Mouse (Mus musculus): ENCODE results near the gene Evpl. TPM values are rescaled to one million over a fixed set of nuclear protein-coding genes. Genes with fewer than 3 reads are reported as not detected.

Evpl gene
- polyA plus RNA-seq, 1 experiment = 3.2 TPM

DNA sequence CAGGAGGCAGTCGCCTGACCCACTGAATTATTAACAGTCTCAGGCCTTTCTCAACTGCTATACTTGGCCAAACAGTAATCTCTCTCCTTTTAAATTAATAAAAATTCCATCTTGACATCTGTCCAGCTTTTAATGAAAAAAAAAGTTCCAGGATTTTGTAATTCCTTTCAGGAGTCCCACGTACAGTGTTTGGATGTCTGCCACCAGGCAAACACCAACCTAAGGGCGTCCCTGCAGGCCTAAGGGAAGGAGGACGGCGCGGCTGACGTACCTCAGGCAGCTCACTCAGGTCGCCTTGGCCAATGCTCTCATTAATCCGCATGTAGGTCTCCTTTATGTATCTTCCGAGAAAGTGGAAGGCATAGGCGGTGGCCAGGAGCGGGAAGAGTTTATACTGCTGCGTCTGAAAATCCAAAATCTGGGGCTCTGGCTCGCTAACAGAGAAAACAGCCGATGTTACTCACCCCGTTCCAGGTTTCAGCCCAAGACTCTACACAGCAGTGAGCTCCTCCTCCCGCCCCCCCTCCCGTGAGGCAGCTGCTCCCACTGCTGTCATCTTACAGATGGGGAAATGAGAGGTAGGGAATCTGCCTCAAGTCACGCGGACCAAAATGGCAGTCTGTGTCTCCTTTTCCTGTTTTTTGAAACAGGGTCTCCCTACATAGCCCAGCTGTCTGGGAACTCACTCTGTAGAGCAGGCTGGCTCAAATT, 59.3 kb downstream of the Evpl start:
- Histone ChIP-seq H3K4me1 (replicated peaks; ENCODE audit: control insufficient read depth, insufficient read depth, low read length) (no peaks in the 10 kb centered on the region), H3K36me3 (ENCODE audit: control insufficient read depth, insufficient read depth, low read length) (peaks cover 40% of the 10 kb centered on the region), H3K4me3 (ENCODE audit: control insufficient read depth, insufficient read depth, low read length) (no peak overlapping the region), H3K27ac (ENCODE audit: control insufficient read depth, insufficient read depth, low read length) (no peak overlapping the region), H3K27me3 (ENCODE audit: control insufficient read depth, insufficient read depth, low read length) (no peaks in the 10 kb centered on the region)
- DNase-seq = no peak
- 96% methylated on average over 20 of the region's 20 CpGs for WGBS
- no peak for TF ChIP-seq CTCF (IDR thresholded peaks at IDR 0.05; ENCODE audit: borderline replicate concordance, control insufficient read depth, extremely low read depth, insufficient read depth, low read length, poor library complexity)
- TF ChIP-seq POLR2A (IDR thresholded peaks at IDR 0.05; ENCODE audit: control insufficient read depth, extremely low read depth, insufficient read depth, low read length, poor library complexity) = no peak

GRCm38 (mm10) chr11:116176010-116176409, 61.9 kb downstream of the Evpl start:
- no peaks in the 10 kb centered on the region for H3K4me1 ChIP-seq (replicated peaks; ENCODE audit: control insufficient read depth, insufficient read depth, low read length)
- peaks cover 51% of the 10 kb centered on the region for H3K36me3 ChIP-seq (ENCODE audit: control insufficient read depth, insufficient read depth, low read length)
- H3K27ac ChIP-seq (ENCODE audit: control insufficient read depth, insufficient read depth, low read length) = no peak overlapping the region
- no peak for DNase-seq
- 96% methylated on average over 7 of the region's 7 CpGs for WGBS
- H3K27me3 ChIP-seq (ENCODE audit: control insufficient read depth, insufficient read depth, low read length) = no peaks in the 10 kb centered on the region
- TF ChIP-seq CTCF (IDR thresholded peaks at IDR 0.05; ENCODE audit: borderline replicate concordance, control insufficient read depth, extremely low read depth, insufficient read depth, low read length, poor library complexity) (no peak), POLR2A (IDR thresholded peaks at IDR 0.05; ENCODE audit: control insufficient read depth, extremely low read depth, insufficient read depth, low read length, poor library complexity) (no peak)
- H3K4me3 ChIP-seq (ENCODE audit: control insufficient read depth, insufficient read depth, low read length) = no peak overlapping the region

- H3K4me3 ChIP-seq (ENCODE audit: control insufficient read depth, insufficient read depth, low read length) = no peak overlapping the region
- DNase-seq = no peak
- H3K4me1 ChIP-seq (replicated peaks; ENCODE audit: control insufficient read depth, insufficient read depth, low read length) = no peaks in the 10 kb centered on the region
- WGBS = 98% methylated on average over 22 of the region's 22 CpGs
- no peaks in the 10 kb centered on the region for H3K27me3 ChIP-seq (ENCODE audit: control insufficient read depth, insufficient read depth, low read length)
- H3K27ac ChIP-seq (ENCODE audit: control insufficient read depth, insufficient read depth, low read length) = no peak overlapping the region
- TF ChIP-seq CTCF (IDR thresholded peaks at IDR 0.05; ENCODE audit: borderline replicate concordance, control insufficient read depth, extremely low read depth, insufficient read depth, low read length, poor library complexity) (no peak), POLR2A (IDR thresholded peaks at IDR 0.05; ENCODE audit: control insufficient read depth, extremely low read depth, insufficient read depth, low read length, poor library complexity) (no peak)
- peaks cover 44% of the 10 kb centered on the region for H3K36me3 ChIP-seq (ENCODE audit: control insufficient read depth, insufficient read depth, low read length)
Measured at GRCm38 (mm10) chr11:116174775-116175448, 63.0 kb downstream of the Evpl start.

DNA sequence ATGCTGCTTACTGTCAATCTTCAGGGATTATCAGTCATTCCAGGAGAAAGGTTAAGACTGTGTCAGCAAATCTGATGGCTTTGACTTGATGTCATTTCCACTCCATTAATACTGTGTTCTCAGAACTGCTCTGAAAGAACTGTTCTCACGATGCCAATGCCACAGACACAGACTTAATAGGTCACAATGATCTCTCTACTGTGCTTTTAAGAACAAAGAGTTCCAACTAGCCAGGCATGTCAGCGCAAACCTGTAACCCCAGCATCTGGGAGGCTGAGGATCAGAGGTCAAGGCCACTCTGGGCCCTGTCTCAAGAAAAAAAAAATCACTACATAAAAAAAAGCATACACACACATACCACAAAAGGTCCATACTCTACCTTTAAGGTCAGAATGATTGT, 65.9 kb downstream of the Evpl start:
- DNase-seq = no peak

More for the DNA sequence above, 65.9 kb downstream of the Evpl start:
- Histone ChIP-seq H3K36me3 (ENCODE audit: control insufficient read depth, insufficient read depth, low read length) (peaks cover 29% of the 10 kb centered on the region), H3K27ac (ENCODE audit: control insufficient read depth, insufficient read depth, low read length) (no peak overlapping the region), H3K4me3 (ENCODE audit: control insufficient read depth, insufficient read depth, low read length) (no peak overlapping the region), H3K4me1 (replicated peaks; ENCODE audit: control insufficient read depth, insufficient read depth, low read length) (peaks cover 3% of the 10 kb centered on the region), H3K27me3 (ENCODE audit: control insufficient read depth, insufficient read depth, low read length) (no peaks in the 10 kb centered on the region)
- WGBS = 93% methylated on average over 2 of the region's 2 CpGs
- TF ChIP-seq POLR2A (IDR thresholded peaks at IDR 0.05; ENCODE audit: control insufficient read depth, extremely low read depth, insufficient read depth, low read length, poor library complexity) (no peak), CTCF (IDR thresholded peaks at IDR 0.05; ENCODE audit: borderline replicate concordance, control insufficient read depth, extremely low read depth, insufficient read depth, low read length, poor library complexity) (no peak)

Other genes with a start within 250 kb of the Evpl start
- 110 and 133 TPM in 2 replicates for gene Galk1, start 225.4 kb downstream of the Evpl start, polyA plus RNA-seq (2012; rRNA removed)
- gene H3f3b, start 210.1 kb downstream of the Evpl start, polyA plus RNA-seq (2012; rRNA removed) = 484 and 567 TPM in 2 replicates
- 121 and 123 TPM in 2 replicates for gene Unk, start 207.8 kb downstream of the Evpl start, polyA plus RNA-seq (2012; rRNA removed)
- gene Unc13d, start 160.1 kb downstream of the Evpl start, polyA plus RNA-seq (2012; rRNA removed) = 95.3 and 98.6 TPM in 2 replicates
- 288 and 314 TPM in 2 replicates for gene Wbp2, start 151.1 kb downstream of the Evpl start, polyA plus RNA-seq (2012; rRNA removed)
- 27.6 and 30.0 TPM in 2 replicates for gene Trim47, start 110.9 kb downstream of the Evpl start, polyA plus RNA-seq (2012; rRNA removed)
- 24.5 and 26.7 TPM in 2 replicates for gene Trim65, start 106.9 kb downstream of the Evpl start, polyA plus RNA-seq (2012; rRNA removed)
- 49.0 and 54.7 TPM in 2 replicates for gene Mrpl38, start 99.2 kb downstream of the Evpl start, polyA plus RNA-seq (2012; rRNA removed)
- gene Fbf1, start 69.9 kb downstream of the Evpl start, polyA plus RNA-seq (2012; rRNA removed) = 30.0 and 30.3 TPM in 2 replicates
- gene Ten1, start 39.2 kb downstream of the Evpl start, polyA plus RNA-seq (2012; rRNA removed) = 56.5 and 57.0 TPM in 2 replicates
- 39.2 and 44.2 TPM in 2 replicates for gene Acox1, start 39.0 kb downstream of the Evpl start, polyA plus RNA-seq (2012; rRNA removed)
- 69.1 and 72.0 TPM in 2 replicates for gene Srp68, start 36.1 kb upstream of the Evpl start, polyA plus RNA-seq (2012; rRNA removed)
- 0.59 and 1.1 TPM in 2 replicates for gene Galr2, start 42.9 kb upstream of the Evpl start, polyA plus RNA-seq (2012; rRNA removed)
- 50.7 and 51.6 TPM in 2 replicates for gene Exoc7, start 69.2 kb upstream of the Evpl start, polyA plus RNA-seq (2012; rRNA removed)
- 6.9 TPM in 2 replicates for gene Foxj1, start 97.3 kb upstream of the Evpl start, polyA plus RNA-seq (2012; rRNA removed)
- gene Rnf157, start 175.0 kb upstream of the Evpl start, polyA plus RNA-seq (2012; rRNA removed) = 98.7 and 119 TPM in 2 replicates
- gene Ubald2, start 196.0 kb upstream of the Evpl start, polyA plus RNA-seq (2012; rRNA removed) = 558 and 566 TPM in 2 replicates
- gene Qrich2, start 228.2 kb upstream of the Evpl start, polyA plus RNA-seq (2012; rRNA removed) = 0.19 and 0.24 TPM in 2 replicates

Measured in thymus, adult 2 months (tissue).